Mouse (Mus musculus) gastrocnemius, postnatal 14 days (tissue): Measurements from ENCODE around the gene Mga. TPM values are rescaled to one million over a fixed set of nuclear protein-coding genes. Genes with fewer than 3 reads are reported as not detected.

Experiments
- DNase-seq: peaks from one replicate; pipeline ENCODE4 v3.0.0; 2021; ENCODE audit warnings: mixed read lengths
- intact Hi-C: fragments of 180-260 bp; cut with DNase I; formaldehyde crosslinking; loops from one replicate; pipeline ENCODE4 v1.15.1; 2025; ENCODE audit warnings: low total_unique reads
- long read RNA-seq, 2 experiments: library from polyadenylated mRNA; stranded (forward); transcript quantifications; one replicate each; pipeline ENCODE4 v2.0.0; 2021
- total RNA-seq, 2 experiments: library from RNA; stranded (reverse); gene quantifications; 2 replicates each; pipeline ENCODE4 v1.2.3; 2021

The Mga gene
- 10 to 100 TPM; 30.3 to 33.9 TPM for total RNA-seq
- long read RNA-seq, experiment 1, partial matches to known transcripts, result 0 of 3 reads
- long read RNA-seq, experiment 1, other reads (novel, unspliced or antisense), result 3 of 3 reads
- long read RNA-seq, experiment 2, partial matches to known transcripts, result 4 of 4 reads
- long read RNA-seq, experiment 2, other reads (novel, unspliced or antisense), result 0 of 4 reads

DNA sequence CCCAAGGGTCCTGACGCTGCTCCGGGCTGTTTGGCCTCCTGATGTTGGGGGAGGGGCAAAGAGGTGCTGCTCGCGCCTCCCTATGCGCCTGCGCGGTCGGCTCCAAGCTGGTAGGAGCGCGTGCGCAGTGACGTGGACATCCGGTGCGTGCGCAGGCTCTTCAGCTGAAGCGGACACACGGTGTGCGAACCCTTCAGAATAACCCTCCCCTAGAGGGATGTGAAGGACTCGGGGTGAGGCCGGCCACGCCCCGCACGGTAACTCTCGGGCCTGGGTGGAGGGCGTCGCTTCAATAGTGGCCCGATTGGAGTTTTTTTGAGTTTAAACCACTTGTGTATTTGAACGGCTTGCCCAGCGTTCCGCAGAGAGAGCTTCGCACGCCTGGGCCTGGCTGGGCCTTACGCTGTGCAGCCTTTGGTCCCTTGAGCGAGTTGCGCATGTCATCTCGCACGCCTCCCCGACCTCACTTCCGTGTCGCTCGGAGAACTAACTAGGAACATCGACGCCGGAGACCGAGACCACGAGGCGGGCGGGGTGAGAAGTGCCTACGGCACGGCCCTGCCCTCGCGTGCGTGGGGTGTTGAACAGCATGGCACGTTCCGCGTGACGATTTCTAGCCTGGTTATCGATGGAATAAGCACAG lies at the start of gene Mga:
Gene Mga (plus strand): TSS at position 139 of the 643 bp plus-strand sequence.
- DNase-seq, result peak; percentile 95
- intact Hi-C loops, result no loop called here

DNA sequence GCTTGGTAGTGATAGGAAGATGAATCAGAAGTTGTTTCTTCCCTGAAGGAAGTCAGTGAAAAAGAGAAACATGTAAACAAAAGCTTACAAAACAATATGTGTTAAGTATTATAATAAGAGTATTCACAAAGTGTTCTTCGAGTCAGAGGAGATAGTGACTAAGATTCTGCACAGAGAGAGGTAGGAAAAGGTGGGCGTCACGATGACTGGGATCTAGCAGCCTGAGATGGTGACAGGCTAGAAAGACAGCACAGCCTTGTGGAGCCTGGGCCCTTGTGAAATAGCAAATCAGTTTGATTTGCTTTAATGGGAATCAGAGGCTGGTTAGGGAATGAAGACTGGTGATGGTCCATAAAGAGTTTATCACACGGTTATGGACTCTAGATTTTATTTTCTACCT lies 43.2 kb upstream of the Mga start:
- intact Hi-C loops, result no loop called here
- DNase-seq, result no peak

DNA sequence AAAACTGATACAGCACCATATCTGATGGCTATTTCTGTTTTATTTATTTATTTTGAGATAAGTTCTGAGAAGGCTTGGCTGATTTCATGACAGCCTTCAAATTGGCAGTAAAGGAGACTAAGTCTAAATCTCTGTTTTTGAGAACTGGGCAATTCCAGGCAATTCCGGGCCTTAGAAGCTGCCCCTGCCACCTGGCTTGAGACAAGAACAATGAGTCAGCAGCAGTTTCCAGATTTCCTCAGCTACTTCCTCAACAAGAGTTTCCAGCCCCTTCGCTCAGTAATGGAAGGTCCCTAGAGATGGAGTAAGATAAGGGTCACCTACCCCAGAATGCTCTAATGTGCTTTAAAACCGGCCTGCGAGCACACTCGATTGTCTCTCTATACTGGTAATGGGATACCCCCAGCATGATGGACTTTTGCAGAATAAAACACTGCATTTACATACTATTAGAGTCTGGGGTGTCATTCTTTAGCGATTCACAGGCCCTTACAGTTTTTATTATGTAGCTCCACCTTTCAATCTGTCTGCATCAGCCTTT lies 41.6 kb upstream of the Mga start:
- intact Hi-C loops, result no loop called here
- DNase-seq, result no peak

DNA sequence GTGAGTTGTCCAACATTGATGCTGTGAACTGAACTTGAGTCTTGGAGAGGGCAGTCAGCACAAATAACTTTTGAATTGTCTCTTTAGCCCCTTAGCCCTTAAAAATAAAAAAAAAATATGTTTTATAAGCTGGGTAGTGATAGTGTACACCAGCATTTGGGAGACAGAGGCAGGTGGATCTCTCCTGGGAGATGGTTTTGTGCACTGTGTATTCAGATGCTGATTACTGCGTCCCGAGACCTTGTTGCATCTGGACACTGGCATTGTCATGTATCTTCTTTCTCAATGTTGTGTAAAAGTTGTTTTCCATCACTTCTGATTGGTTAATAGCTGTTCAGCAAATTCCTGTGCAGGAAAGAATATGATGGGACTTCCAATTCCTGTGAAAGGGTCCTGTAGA lies 39.7 kb upstream of the Mga start:
- intact Hi-C loops, result no loop called here
- DNase-seq, result no peak

DNA sequence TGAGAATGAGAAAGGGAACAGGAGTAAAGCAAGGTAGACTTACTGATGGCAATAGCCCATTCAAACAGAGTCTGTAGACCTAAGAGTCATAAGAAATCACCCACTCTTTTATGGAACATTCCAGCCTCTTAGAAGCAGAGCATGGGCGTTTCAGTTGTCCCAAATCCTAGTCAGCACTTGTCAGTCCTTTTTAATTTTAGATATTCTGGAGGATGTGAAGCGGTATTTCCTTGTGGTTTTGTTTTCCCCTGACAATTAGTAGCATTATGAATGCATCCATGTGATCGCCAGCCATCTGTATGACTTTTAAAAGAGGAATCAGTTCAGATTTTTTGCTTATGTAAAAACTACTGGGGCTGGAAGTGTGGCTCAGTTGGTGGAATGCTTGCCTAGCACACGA lies 32.5 kb upstream of the Mga start:
- intact Hi-C loops, result no loop called here
- no peak for DNase-seq

DNA sequence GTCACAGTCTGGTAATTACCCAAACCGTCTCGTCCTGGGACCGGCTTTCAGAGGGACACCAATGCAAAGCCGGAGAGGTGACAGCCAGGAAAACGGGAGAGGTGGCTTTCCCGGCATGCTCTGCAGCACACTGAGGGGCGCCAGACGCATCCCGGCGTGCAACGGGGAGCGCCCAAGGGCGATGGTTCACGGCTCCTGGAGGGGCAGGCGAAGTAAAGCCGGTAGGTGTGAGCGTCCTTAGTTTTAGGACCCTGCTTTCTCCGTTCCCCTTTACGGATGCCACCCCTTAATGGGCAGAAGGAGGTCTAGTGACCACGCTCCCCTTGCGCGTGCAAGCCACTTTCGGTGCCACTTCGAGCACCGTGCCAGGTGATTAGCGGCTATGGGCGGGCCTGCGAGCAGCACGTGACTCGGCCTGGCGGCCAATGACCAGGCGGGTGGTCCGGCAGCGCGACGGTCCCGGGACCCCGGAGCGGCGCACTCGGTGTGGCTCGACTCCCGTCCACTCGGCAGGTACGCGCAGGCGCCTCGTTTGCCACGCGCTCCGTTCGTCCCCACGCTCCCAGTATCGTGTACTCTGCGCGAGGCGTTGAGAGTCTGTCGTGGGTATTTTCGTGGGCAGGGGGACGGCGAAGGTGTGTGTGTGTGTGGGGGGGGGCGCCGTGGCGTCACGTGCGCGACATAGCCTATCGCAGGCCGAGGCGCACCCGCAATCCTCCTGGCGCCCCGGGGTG lies 24.5 kb upstream of the Mga start:
- DNase-seq, result peak; percentile 73
- intact Hi-C loops, result no loop called here

DNA sequence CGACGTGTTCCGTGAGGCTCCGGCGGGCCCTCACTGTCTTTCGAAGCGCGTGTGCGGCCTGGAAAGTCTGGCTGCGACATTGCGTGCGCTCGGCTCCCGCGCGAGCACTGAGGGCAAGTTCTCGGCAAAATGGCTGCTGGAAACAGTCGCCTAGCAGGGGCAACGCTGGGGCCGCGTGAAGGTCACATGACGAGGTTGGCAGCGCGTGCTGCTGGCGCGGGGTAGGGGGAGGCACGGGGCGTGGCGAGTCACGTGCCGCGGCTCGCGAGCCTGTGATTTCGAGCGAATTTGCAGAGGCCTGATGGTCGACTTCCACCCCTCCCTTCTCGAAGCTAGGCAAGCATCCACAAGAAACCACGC lies 23.9 kb upstream of the Mga start:
- intact Hi-C loops, result no loop called here
- peak; percentile 92 for DNase-seq

DNA sequence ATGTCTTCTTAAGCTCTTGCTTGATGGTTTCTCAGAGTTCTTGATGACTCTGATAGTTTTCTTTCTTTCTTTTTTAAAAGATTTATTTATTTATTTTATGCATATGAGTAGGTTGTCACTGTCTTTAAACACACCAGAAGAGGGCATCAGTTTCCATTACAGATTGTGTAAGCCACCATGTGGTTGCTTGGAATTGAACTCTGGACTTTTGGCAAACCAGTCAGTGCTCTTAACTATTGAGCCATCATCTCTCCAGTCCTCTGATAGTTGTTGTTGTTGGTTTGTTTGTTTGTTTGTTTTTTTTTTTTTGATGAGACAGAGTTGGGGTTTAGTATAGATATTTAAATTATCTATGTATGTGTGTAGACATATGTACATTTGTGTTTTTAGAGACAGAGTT lies 21.0 kb upstream of the Mga start:
- intact Hi-C loops, result no loop called here
- no peak for DNase-seq

DNA sequence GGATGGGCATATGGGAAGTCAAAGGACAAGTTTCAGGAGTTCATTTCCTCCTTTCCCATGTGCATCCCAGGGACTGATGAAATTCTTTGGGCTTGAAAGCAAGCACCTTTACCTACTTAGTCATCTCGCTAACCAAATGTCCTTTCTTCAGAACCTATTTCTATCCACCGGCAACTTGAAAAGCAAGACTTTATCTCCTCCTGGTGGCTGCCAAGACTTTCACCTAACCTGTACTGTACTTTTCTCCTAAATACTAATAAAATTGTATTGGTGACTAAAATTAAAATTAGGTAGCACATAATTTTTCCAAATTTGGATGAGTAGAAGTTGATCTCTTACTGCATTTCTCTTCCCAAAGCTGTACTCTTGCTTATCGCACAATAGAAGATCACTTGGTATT lies 9.8 kb upstream of the Mga start:
- DNase-seq, result no peak
- intact Hi-C loops, result no loop called here

DNA sequence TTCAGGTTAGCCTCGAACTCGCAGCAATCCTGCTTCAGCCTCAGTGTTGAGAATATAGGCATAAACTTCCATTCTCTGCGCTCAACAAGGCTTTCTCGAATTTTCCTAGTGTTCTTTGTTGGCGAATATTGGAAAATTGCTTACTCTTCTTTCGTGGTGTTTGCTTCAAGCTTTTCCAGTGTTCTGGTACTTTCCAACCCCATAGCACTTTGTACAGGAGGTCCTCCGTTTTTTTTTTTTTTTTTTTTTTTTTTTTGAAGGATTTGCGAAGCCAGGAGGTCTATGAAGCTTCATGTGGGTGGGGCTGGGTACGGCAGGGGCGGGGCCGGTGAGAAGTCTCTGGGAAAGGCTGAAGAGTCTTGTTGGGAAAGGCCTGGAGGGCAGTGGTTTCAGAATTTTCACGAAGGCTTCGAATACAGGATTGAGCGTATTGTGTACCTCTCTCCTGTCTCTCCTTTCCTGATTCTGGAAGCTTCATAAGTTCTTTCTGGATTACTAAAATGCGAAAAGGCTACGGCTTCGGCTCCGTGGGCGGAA lies 407 bp upstream of the Mga start:
- intact Hi-C loops, result no loop called here

DNA sequence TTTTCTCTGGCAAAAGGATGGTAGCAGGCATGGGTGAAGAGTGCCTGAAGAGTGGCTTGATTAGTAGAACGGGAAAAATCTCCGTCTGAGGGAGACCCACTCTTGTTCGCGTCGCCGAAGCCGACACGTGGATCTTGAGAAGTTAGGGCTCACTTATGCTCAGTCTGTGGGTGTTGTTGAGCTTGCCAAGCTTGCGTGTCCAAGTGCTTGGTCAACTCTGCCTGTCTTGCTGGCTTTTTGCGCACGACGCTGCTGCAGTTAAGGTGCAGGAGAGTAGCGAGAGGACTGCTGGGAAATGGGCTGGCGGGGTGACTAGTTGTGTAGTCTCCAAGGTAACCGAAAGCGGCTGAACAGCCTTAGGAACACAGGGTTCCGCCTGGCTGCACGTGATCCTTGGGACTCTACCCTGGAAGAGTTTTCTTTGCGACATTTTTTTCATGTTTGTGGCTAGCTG lies 1.1 kb downstream of the Mga start:
- DNase-seq, result peak; percentile 60
- intact Hi-C loops, result no loop called here

More for the DNA sequence above, 407 bp upstream of the Mga start:
- no peak for DNase-seq

DNA sequence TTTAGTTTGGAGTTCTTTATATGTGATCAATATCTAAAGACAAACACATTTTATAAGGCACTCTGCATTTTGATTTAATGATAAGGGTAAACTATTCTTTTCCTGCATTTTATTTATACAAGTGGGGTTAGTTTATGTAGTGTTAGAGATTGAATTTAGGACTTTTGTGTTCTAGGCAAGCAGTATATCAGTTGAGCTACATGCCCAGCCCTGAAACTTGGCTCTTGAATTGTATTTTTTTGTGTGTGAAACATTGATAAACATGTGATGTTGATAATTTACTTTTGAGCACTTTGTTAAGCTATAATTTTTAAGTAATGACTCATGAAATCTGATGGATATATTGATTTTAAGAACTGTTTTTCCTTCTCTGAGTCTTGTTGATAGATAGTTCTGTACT lies 19.0 kb downstream of the Mga start:
- no peak for DNase-seq
- intact Hi-C loops, result no loop called here

DNA sequence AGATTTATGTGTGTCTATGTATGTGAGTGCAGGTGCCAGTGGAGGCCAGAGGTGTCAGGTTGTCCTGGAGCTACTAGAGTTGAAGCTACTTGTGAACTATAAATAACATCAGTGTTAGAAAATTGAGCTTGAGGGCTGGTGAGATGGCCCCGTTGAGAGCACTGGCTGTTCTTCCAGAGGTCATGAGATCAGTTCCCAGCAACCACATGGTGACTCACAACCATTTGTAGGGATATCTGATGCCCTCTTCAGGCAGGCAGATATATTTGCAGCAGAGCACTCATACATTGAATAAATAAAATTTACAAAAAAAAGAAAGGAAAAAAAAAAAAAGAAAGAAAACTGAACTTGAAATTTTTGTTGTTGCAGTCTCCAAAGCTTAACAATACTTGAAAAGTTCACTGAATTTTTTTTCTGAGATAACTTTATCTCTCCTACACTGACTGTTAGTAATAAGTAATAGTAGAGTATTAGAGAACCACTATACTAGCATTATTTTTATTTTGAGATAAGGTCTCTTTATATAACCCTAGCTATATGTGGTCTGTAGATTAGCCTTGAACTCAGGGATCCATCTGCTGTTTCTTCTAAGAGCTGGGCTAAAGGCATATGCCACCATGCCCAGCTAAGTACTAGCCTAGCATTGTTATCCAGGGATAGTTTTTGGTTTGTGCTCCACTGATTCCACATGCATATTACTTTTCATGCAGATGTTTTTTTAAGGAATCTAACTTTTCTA lies 20.8 kb downstream of the Mga start:
- no peak for DNase-seq

DNA sequence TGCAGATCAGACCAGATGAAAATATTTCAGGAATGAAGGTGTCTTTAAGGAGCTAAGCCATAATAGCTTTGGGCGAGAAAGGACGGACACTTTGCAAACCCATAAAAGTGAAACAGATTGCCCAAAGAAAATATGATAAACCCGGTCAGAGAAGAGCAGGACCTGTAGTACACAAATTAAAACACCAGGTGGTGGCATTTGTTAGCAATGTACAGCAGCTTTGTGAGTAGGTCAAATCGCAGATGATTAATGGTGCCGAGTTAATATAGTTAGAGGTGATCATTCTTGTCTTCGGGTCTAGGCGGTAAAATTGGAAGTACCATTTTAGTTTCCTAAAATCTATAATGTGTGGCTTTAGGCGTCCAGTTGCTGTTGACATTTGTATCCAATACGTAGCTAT lies 73.5 kb downstream of the Mga start:
- peak; percentile 22 for DNase-seq
- intact Hi-C loops, result loop anchor here (2.0 kb wide), 1 partner anchor 40 kb away; no protein-coding TSS in a partner anchor

More for the DNA sequence above, 20.8 kb downstream of the Mga start:
- intact Hi-C loops, result no loop called here

DNA sequence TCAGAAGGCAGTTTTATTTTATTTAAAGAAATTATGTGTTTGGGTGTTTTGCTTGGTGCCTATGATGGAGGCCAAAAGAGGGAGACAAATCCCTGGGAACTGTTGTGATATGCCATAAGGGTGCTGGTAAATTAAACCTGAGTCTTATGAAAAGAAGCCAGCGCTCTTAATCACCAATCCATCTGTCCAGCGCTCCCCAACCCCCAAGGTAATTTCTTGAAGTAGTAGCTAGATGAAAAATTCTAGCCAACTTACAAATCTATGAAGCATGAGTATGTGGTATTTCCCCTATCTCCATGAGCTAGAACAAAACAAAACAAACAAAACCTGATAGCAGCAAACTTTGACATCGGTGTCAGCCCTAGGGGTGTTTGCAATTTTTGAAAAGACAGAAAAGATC lies 74.3 kb downstream of the Mga start:
- DNase-seq, result no peak
- intact Hi-C loops, result loop anchor here (2.0 kb wide), 1 partner anchor 39 kb away; no protein-coding TSS in a partner anchor

DNA sequence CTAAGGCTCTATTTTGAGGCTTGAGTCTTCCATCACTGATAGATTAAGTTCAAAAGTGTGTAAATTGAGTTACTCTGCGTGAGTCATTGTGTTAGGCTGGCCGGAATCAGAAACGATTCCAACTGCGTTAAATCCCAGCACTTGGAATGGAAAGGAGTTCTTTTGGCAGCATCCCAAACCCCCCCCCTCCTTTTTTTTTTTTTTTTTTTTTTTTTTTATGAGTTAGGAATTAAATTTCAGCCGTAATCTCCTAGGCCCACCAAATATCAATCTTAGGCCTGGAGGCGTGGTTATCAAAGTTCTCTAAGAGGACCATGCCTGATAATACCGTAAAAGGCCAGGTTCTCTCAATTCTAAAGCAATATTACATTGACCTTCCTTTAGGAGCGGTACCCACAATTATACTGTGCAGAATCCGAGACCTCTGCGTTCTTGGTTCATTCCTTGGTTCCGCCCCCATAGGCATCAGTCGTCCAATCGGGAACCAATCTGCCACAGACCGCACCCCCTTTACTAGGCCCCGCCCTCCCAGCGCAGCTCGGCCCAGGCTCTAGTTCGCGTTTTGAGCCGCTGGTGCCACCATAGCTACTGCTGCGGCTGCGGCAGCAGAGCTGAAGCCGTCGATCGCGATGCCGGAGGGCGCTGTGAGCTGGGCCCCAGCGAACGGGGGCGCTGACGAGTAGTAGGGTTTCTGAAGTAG lies 75.0 kb downstream of the Mga start:
- peak; percentile 97 for DNase-seq
- intact Hi-C loops, result loop anchor here (2.0 kb wide), 1 partner anchor 39 kb away; no protein-coding TSS in a partner anchor

DNA sequence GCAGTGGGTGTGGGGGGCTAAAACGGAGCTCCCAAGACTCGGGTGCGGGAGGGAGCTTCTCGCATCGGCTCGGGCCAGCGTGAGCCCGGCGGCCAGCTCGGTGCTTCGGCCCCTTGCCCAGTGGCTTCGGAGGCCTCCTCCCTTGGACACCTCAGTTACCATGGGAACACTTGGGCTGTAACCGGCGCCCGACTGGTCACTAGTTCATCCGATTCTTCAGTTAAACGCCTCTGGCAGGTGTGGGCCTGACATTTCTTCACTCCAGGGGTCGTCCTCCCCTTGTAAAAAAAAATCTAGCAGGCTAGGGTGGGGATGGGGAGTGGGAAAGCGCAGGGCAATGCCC lies 75.5 kb downstream of the Mga start, which contains the start of gene Mapkbp1:
Gene Mapkbp1 (plus strand): TSS at position 163 of the 343 bp plus-strand sequence.
- intact Hi-C loops, result no loop called here
- no peak for DNase-seq

DNA sequence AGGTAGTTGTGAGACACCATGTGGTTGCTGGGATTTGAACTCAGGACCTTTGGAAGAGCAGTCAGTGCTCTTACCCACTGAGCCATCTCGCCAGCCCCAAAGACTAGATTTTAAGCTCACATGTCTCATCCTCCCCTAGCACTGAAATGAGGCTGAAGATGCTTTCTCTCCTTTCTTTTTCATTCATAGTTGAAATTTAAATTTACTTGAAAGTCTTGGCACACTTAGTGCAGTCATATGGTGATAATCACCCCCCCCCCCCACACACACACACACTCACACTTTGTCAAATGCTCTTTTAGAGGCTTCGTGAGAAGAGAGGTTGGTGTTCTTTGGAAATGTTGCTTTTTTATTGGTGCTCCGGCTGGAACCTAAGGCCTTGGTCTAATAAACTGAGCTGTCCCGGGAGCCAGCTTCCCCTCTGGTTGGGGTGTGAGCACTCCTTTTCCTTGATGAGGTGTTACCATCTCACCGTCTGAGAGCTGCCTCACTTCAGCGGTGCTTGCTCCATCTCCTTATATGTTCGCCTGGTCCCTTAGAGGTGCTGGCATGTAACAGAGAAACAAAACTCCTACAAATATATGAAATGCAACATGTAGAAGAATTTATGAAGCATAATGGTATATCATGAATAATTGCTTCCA lies 83.4 kb downstream of the Mga start:
- DNase-seq, result no peak
- intact Hi-C loops, result no loop called here

DNA sequence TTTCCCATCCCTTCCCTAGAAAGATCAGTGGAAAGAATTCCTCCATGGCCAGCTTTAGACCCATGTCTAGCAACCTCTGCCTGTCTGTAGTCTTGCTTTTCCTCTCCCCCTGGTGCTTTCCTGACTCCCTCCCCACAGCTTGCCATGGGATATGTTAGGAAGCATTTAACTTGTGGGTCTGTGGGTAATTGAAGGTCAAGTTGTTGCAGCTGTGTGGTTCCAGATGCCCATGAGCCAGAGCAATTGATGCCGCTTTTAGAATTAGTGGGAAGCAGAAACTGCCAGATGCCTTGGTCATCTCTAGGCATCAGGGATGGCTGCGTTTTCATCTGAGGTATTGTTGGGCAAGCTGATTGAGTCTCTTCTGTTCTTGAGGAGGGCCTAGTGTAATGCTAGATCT lies 84.6 kb downstream of the Mga start:
- intact Hi-C loops, result no loop called here
- DNase-seq, result no peak
